Mouse (Mus musculus) limb, embryonic 11.5 days (tissue): Measurements from ENCODE around the gene Naxd. TPM values are rescaled to one million over a fixed set of nuclear protein-coding genes. Genes with fewer than 3 reads are reported as not detected.

ENCODE experiments used
- ATAC-seq: fragments of 200-750 bp; cut with Nextera tagmentation; 2 replicates; pipeline ENCODE4 v1.8.0; 2017; ENCODE audit warnings: low read depth; ENCODE audit not compliant: insufficient number of reproducible peaks, low FRiP score, low TSS enrichment
- DNase-seq: peaks from one replicate; pipeline ENCODE4 v3.0.0-alpha.2; 2015; ENCODE audit warnings: low spot score
- H3K27ac ChIP-seq: fragments of 300-500 bp; sonication (generic); replicated peaks from 2 replicates; pipeline ENCODE4 v1.5.1; 2014; ENCODE audit warnings: low read depth, mild to moderate bottlenecking, low read length
- H3K27me3 ChIP-seq: fragments of 300-500 bp; sonication (generic); 2 replicates; pipeline ENCODE4 v1.6.1; 2014; ENCODE audit warnings: mild to moderate bottlenecking, low read length, mixed read lengths; ENCODE audit not compliant: control insufficient read depth, insufficient read depth
- H3K36me3 ChIP-seq: fragments of 300-500 bp; sonication (generic); 2 replicates; pipeline ENCODE4 v1.6.1; 2014; ENCODE audit warnings: mild to moderate bottlenecking, low read length, moderate library complexity, mixed read lengths; ENCODE audit not compliant: control insufficient read depth, insufficient read depth
- H3K4me1 ChIP-seq: fragments of 300-500 bp; sonication (generic); 2 replicates; pipeline ENCODE4 v1.6.1; 2014; ENCODE audit warnings: low read length, mixed read lengths; ENCODE audit not compliant: control insufficient read depth, insufficient read depth
- H3K4me2 ChIP-seq: fragments of 300-500 bp; sonication (generic); 2 replicates; pipeline ENCODE4 v1.6.1; 2014; ENCODE audit warnings: low read depth, mild to moderate bottlenecking, moderate library complexity; ENCODE audit not compliant: severe bottlenecking
- H3K4me3 ChIP-seq: fragments of 300-500 bp; sonication (generic); 2 replicates; pipeline ENCODE4 v1.5.1; 2014; ENCODE audit warnings: low read depth, low read length
- H3K9ac ChIP-seq: fragments of 300-500 bp; sonication (generic); 2 replicates; pipeline ENCODE4 v1.6.1; 2014; ENCODE audit warnings: mild to moderate bottlenecking, low read length
- H3K9me3 ChIP-seq: fragments of 300-500 bp; sonication (generic); 2 replicates; pipeline ENCODE4 v1.6.1; 2016; ENCODE audit warnings: low read length; ENCODE audit not compliant: control insufficient read depth
- WGBS: fragments of 180-500 bp; shearing (Covaris S2); extraction: QIAGEN DNeasy Blood & Tissue Kit; methylation state at CpG from one replicate; pipeline ENCODE4 v1.1.7; 2014; 5-methylcytosine and 5-hydroxymethylcytosine counted together
- polyA plus RNA-seq: library from polyadenylated mRNA; unstranded; fragments of >200 nt; fragmentation: Nextera tagmentation; extraction: Ambion mirVana; gene quantifications from 2 replicates; pipeline ENCODE4 v1.2.1, GENCODE M21; 2014

Naxd gene
- polyA plus RNA-seq, 1 experiment from 2014 or later, result 107 TPM

GRCm38 (mm10) chr8:11530155-11530770 is 33.0 kb downstream of the Naxd start:
- H3K4me1 ChIP-seq, result no peaks in the 10 kb centered on the region
- ATAC-seq (no peak), DNase-seq (no peak)
- H3K9ac ChIP-seq, result no peak overlapping the region
- no peaks in the 10 kb centered on the region for H3K9me3 ChIP-seq
- H3K4me3 ChIP-seq, result no peak overlapping the region
- no peak overlapping the region for H3K4me2 ChIP-seq
- H3K27me3 ChIP-seq, result no peaks in the 10 kb centered on the region
- H3K36me3 ChIP-seq, result peaks cover 4% of the 10 kb centered on the region
- no peak overlapping the region for H3K27ac ChIP-seq
- WGBS, result 83% methylated on average over 18 of the region's 18 CpGs

- H3K36me3 ChIP-seq, result peaks cover 4% of the 10 kb centered on the region
- H3K27ac ChIP-seq, result no peak overlapping the region
- DNase-seq, result no peak
- no peaks in the 10 kb centered on the region for H3K27me3 ChIP-seq
- H3K9me3 ChIP-seq, result no peaks in the 10 kb centered on the region
- no peak for ATAC-seq
- no peak overlapping the region for H3K4me2 ChIP-seq
- no peaks in the 10 kb centered on the region for H3K4me1 ChIP-seq
- H3K9ac ChIP-seq, result no peak overlapping the region
- no peak overlapping the region for H3K4me3 ChIP-seq
- 80% methylated on average over 4 of the region's 4 CpGs for WGBS
Observed at GRCm38 (mm10) chr8:11530849-11531248, 33.5 kb downstream of the Naxd start.

GRCm38 (mm10) chr8:11534494-11534893 is 37.2 kb downstream of the Naxd start:
- Histone ChIP-seq H3K4me2 (no peak overlapping the region), H3K4me1 (no peaks in the 10 kb centered on the region), H3K9me3 (no peaks in the 10 kb centered on the region), H3K9ac (no peak overlapping the region), H3K27ac (no peak overlapping the region), H3K36me3 (peaks cover 2% of the 10 kb centered on the region; the same call in 1 of the 2 replicates), H3K4me3 (no peak overlapping the region), H3K27me3 (no peaks in the 10 kb centered on the region)
- ATAC-seq (no peak), DNase-seq (no peak)
- WGBS, result 45% methylated on average over 9 of the region's 9 CpGs

- H3K27ac ChIP-seq, result no peak overlapping the region
- no peaks in the 10 kb centered on the region for H3K4me1 ChIP-seq
- 94% methylated on average over 4 of the region's 4 CpGs for WGBS
- H3K4me3 ChIP-seq, result no peak overlapping the region
- no peak overlapping the region for H3K9ac ChIP-seq
- no peaks in the 10 kb centered on the region for H3K27me3 ChIP-seq
- ATAC-seq (no peak), DNase-seq (no peak)
- H3K4me2 ChIP-seq, result no peak overlapping the region
- H3K36me3 ChIP-seq, result peaks cover 6% of the 10 kb centered on the region; the same call in 1 of the 2 replicates
- H3K9me3 ChIP-seq, result no peaks in the 10 kb centered on the region
Observed at GRCm38 (mm10) chr8:11539049-11539448, 41.7 kb downstream of the Naxd start.

- Histone ChIP-seq H3K9ac (no peak overlapping the region), H3K4me3 (no peak overlapping the region), H3K9me3 (no peaks in the 10 kb centered on the region), H3K4me1 (no peaks in the 10 kb centered on the region), H3K36me3 (peaks cover 6% of the 10 kb centered on the region; the same call in 1 of the 2 replicates), H3K27me3 (no peaks in the 10 kb centered on the region), H3K4me2 (no peak overlapping the region), H3K27ac (no peak overlapping the region)
- 94% methylated on average over 8 of the region's 8 CpGs for WGBS
- no peak for DNase-seq
- no peak for ATAC-seq
Observed at GRCm38 (mm10) chr8:11540182-11540581, 42.9 kb downstream of the Naxd start.

- Histone ChIP-seq H3K27me3 (no peaks in the 10 kb centered on the region), H3K9ac (no peak overlapping the region), H3K4me3 (no peak overlapping the region), H3K4me2 (no peak overlapping the region), H3K9me3 (no peaks in the 10 kb centered on the region), H3K36me3 (peaks cover 9% of the 10 kb centered on the region; the same call in 1 of the 2 replicates), H3K27ac (no peak overlapping the region), H3K4me1 (no peaks in the 10 kb centered on the region)
- DNase-seq (no peak), ATAC-seq (no peak)
- 96% methylated on average over 12 of the region's 12 CpGs for WGBS
Observed at GRCm38 (mm10) chr8:11542031-11542430, 44.7 kb downstream of the Naxd start.

- no peak for ATAC-seq
- Histone ChIP-seq H3K9ac (no peak overlapping the region), H3K4me3 (no peak overlapping the region), H3K9me3 (no peaks in the 10 kb centered on the region), H3K27me3 (no peaks in the 10 kb centered on the region), H3K27ac (no peak overlapping the region), H3K4me2 (no peak overlapping the region), H3K36me3 (peaks cover 9% of the 10 kb centered on the region; the same call in 1 of the 2 replicates), H3K4me1 (no peaks in the 10 kb centered on the region)
- 85% methylated on average over 4 of the region's 4 CpGs for WGBS
- DNase-seq, result no peak
Observed at GRCm38 (mm10) chr8:11542866-11543265, 45.6 kb downstream of the Naxd start.

GRCm38 (mm10) chr8:11544386-11544785 is 47.1 kb downstream of the Naxd start:
- Histone ChIP-seq H3K9me3 (no peaks in the 10 kb centered on the region), H3K27me3 (no peaks in the 10 kb centered on the region), H3K4me1 (no peaks in the 10 kb centered on the region), H3K9ac (no peak overlapping the region), H3K27ac (no peak overlapping the region), H3K4me3 (no peak overlapping the region), H3K4me2 (no peak overlapping the region), H3K36me3 (peaks cover 9% of the 10 kb centered on the region; the same call in 1 of the 2 replicates)
- ATAC-seq (no peak), DNase-seq (peak; percentile 68)
- WGBS, result 51% methylated on average over 3 of the region's 3 CpGs

GRCm38 (mm10) chr8:11547063-11547462 is 49.8 kb downstream of the Naxd start:
- no peak overlapping the region for H3K4me3 ChIP-seq
- ATAC-seq (0 out of 2 replicates have a peak, but pooled peaks have one; percentile 21), DNase-seq (peak; percentile 29)
- 64% methylated on average over 6 of the region's 6 CpGs for WGBS
- H3K27me3 ChIP-seq, result no peaks in the 10 kb centered on the region
- no peaks in the 10 kb centered on the region for H3K9me3 ChIP-seq
- H3K4me1 ChIP-seq, result peaks cover 4% of the 10 kb centered on the region; the same call in 1 of the 2 replicates
- H3K9ac ChIP-seq, result no peak overlapping the region
- 0 out of 2 replicates have a peak, but pooled peaks cover 2% of the 10 kb centered on the region for H3K36me3 ChIP-seq
- no peak overlapping the region for H3K27ac ChIP-seq
- H3K4me2 ChIP-seq, result no peak overlapping the region
